Mouse (Mus musculus) megakaryocyte, embryonic 14.5 days (primary cell): Measurements from ENCODE around the gene Ryr1. TPM values are rescaled to one million over a fixed set of nuclear protein-coding genes. Genes with fewer than 3 reads are reported as not detected.
A peak's percentile ranks its signal among the peaks of the same experiment; 100 is the strongest.

Experiments
- H3K27me3 ChIP-seq: replicated peaks from 2 replicates; pipeline ENCODE3; 2012; ENCODE audit warnings: inconsistent platforms
- H3K36me3 ChIP-seq: replicated peaks from 2 replicates; pipeline ENCODE3; 2012; ENCODE audit warnings: low read length, inconsistent platforms, mixed read lengths
- H3K4me1 ChIP-seq: 2 replicates; pipeline ENCODE4 v1.6.1; 2012; ENCODE audit warnings: inconsistent platforms
- H3K4me3 ChIP-seq: replicated peaks from 2 replicates; pipeline ENCODE3; 2012; ENCODE audit warnings: moderate library complexity, mild to moderate bottlenecking, inconsistent platforms
- H3K9me3 ChIP-seq: 2 replicates; pipeline ENCODE4 v1.6.1; 2012; ENCODE audit warnings: inconsistent platforms
- FLI1 ChIP-seq: IDR thresholded peaks from 2 replicates; pipeline ENCODE4 v1.6.1; 2012; ENCODE audit warnings: low read length, inconsistent platforms, mixed read lengths
- GATA1 ChIP-seq: IDR thresholded peaks from 3 replicates; pipeline ENCODE4 v1.6.1; 2012; ENCODE audit warnings: mixed read lengths, low read length, inconsistent platforms, borderline replicate concordance
- polyA plus RNA-seq: library from polyadenylated mRNA; stranded (reverse); fragments of >175 nt; gene quantifications from 2 replicates; pipeline ENCODE4 v1.2.3, GENCODE M21; 2012; ENCODE audit warnings: low replicate concordance; ENCODE audit not compliant: insufficient read depth

Ryr1 gene
- polyA plus RNA-seq, 1 experiment, result 0.12 TPM

DNA sequence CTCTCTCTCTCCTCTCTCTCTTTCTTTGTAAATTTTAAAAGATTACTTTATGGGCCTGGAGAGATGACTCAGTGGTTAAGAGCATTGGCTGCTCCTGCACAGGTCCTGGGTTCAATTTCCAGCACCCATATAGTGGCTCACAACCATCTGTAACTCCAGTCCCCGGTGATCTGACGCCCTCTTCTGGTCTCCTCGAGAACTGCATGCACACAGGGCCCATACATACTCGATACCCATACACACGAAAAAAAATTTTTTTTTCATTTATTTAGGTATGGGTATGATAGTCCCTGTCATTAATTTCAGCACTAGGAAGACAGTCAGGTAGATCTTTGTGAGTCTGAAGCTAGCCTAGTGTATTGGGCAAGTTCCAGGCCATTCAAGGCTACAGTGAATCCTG, 83.8 kb downstream of the Ryr1 start:
- Histone ChIP-seq H3K36me3 (no peaks in the 10 kb centered on the region), H3K4me3 (no peak overlapping the region), H3K27me3 (peaks cover 8% of the 10 kb centered on the region), H3K9me3 (peaks cover under 1% of the 10 kb centered on the region; the same call in 1 of the 2 replicates), H3K4me1 (peaks cover 35% of the 10 kb centered on the region)
- no peak for TF ChIP-seq FLI1
- TF ChIP-seq GATA1, result no peak

GRCm38 (mm10) chr7:29039985-29040661, 84.9 kb downstream of the Ryr1 start:
- Histone ChIP-seq H3K36me3 (no peaks in the 10 kb centered on the region), H3K4me1 (peaks cover 29% of the 10 kb centered on the region), H3K4me3 (peak overlapping the region; percentile 91), H3K9me3 (peaks cover 10% of the 10 kb centered on the region), H3K27me3 (peaks cover 6% of the 10 kb centered on the region)
- TF ChIP-seq FLI1 (no peak), GATA1 (no peak)

DNA sequence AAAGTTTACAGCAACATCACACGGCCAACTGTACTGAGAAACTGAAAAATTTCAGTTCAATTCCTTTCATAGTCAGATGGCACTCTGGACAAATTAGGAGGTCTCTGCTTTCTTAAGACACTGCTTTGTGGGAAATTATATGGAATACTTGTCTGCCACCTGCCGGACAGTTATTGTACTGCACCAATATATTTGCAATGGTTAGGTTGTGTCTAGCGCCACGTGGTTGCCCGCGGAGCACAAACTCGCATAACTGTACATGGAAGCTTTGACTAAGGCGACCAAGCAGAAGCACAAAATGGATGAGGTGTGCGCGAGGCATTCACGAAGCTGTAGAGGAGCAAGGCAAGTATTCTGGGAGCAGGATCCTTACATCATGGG, 85.4 kb downstream of the Ryr1 start:
- TF ChIP-seq FLI1 (no peak), GATA1 (no peak)
- Histone ChIP-seq H3K4me3 (peak overlapping the region; percentile 91), H3K36me3 (no peaks in the 10 kb centered on the region), H3K4me1 (peaks cover 29% of the 10 kb centered on the region), H3K27me3 (peaks cover 4% of the 10 kb centered on the region), H3K9me3 (peaks cover 10% of the 10 kb centered on the region)

DNA sequence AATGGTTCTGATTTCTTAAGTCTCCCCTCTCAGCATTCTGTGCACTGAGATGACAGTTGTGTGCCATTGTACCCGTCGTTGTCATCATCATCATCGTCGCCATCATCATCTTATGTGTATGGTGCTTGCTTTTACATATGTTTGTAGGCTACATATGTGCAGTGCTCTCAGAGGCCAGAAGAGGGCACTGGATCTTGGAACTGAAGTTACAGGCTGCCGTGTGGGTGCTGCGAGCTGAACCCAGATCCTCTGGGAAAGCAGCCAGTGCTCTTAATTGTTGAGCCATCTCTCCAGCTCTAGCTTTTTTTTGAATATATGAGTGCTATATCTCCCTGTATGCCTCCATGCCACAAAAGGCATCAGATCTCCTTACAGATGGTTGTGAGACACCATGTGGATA, 87.7 kb downstream of the Ryr1 start:
- peaks cover 2% of the 10 kb centered on the region for H3K27me3 ChIP-seq

GRCm38 (mm10) chr7:29032685-29033084, 92.3 kb downstream of the Ryr1 start:
- Histone ChIP-seq H3K27me3 (no peaks in the 10 kb centered on the region), H3K36me3 (no peaks in the 10 kb centered on the region), H3K4me1 (peaks cover 37% of the 10 kb centered on the region), H3K4me3 (no peak overlapping the region), H3K9me3 (peaks cover 10% of the 10 kb centered on the region)
- TF ChIP-seq FLI1, result no peak
- TF ChIP-seq GATA1, result no peak

More for the DNA sequence above, 87.7 kb downstream of the Ryr1 start:
- TF ChIP-seq GATA1 (no peak), FLI1 (no peak)
- Histone ChIP-seq H3K4me3 (no peak overlapping the region), H3K9me3 (peaks cover 10% of the 10 kb centered on the region), H3K4me1 (peaks cover 17% of the 10 kb centered on the region), H3K36me3 (no peaks in the 10 kb centered on the region)

DNA sequence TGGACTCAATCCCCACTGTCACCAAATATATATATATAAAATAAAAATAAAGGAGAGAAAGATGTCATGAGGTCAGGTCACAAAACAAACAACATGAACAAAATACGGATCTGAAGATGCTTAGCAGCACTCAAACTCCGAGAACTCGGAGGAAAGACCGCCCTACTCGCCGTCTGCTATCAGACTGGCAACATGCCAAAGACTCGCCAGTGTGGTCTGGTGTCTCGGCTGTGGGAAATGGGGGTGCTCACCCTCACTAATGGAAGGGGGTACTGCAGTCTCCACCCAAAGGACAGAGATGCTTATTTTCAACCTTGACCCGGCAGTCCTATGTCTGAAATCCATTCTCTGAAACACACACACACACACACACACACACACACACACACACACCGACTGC, 93.3 kb downstream of the Ryr1 start:
- TF ChIP-seq GATA1 (no peak), FLI1 (no peak)
- Histone ChIP-seq H3K4me1 (peaks cover 39% of the 10 kb centered on the region), H3K9me3 (peaks cover 10% of the 10 kb centered on the region), H3K4me3 (no peak overlapping the region), H3K27me3 (no peaks in the 10 kb centered on the region), H3K36me3 (no peaks in the 10 kb centered on the region)

GRCm38 (mm10) chr7:29029690-29030656, 95.0 kb downstream of the Ryr1 start:
- Histone ChIP-seq H3K4me1 (peaks cover 56% of the 10 kb centered on the region), H3K27me3 (no peaks in the 10 kb centered on the region), H3K36me3 (no peaks in the 10 kb centered on the region), H3K9me3 (no peaks in the 10 kb centered on the region; the same call in 1 of the 2 replicates), H3K4me3 (peak overlapping the region; percentile 16)
- TF ChIP-seq GATA1 (no peak; the same call in 2 of the 3 replicates), FLI1 (no peak)

DNA sequence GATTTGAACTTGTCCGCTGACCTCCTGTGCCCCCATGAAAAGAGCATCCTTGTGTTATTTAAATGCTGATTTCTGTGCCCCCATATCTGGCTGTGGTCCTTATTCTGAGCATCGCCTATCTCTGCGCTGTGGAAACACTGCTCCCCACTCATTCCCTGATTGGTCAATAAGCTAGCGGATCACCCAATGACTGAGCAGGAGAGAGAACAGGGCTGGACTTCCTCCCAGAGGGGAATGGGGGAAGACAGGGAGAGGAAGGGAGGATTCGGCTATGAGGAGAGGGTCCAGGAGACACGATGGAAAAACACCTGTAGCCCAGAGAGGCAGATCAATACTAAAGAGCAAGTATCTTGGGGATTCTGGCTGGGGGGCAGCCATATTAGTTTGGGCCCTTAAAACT, 96.2 kb downstream of the Ryr1 start:
- H3K4me3 ChIP-seq, result no peak overlapping the region
- peaks cover 64% of the 10 kb centered on the region for H3K4me1 ChIP-seq
- H3K36me3 ChIP-seq, result no peaks in the 10 kb centered on the region
- TF ChIP-seq GATA1 (no peak), FLI1 (no peak)
- no peaks in the 10 kb centered on the region for H3K27me3 ChIP-seq
- H3K9me3 ChIP-seq, result no peaks in the 10 kb centered on the region; the same call in 1 of the 2 replicates

DNA sequence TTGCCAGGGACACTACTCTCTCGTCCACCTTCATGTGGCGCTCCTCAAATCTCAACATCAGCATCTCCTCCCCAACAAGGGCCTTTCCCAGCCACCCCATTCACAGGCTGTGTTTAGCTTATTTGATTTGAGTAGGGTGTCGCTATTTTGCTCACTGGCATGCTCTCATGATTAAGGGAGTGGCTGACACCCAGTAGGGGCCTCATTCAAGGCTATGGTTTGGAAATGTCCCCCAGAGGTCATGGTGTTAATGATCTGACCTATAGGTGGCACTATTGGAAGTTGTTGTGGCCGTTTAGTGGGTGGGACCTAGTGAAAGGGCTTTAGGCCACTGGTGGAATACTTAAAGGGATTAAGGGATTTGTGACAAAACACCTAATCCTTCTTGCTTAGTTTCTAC, 98.2 kb downstream of the Ryr1 start:
- Histone ChIP-seq H3K4me3 (no peak overlapping the region), H3K4me1 (peaks cover 73% of the 10 kb centered on the region), H3K9me3 (no peaks in the 10 kb centered on the region; the same call in 1 of the 2 replicates), H3K27me3 (peaks cover 14% of the 10 kb centered on the region), H3K36me3 (no peaks in the 10 kb centered on the region)
- TF ChIP-seq FLI1 (no peak), GATA1 (no peak)

DNA sequence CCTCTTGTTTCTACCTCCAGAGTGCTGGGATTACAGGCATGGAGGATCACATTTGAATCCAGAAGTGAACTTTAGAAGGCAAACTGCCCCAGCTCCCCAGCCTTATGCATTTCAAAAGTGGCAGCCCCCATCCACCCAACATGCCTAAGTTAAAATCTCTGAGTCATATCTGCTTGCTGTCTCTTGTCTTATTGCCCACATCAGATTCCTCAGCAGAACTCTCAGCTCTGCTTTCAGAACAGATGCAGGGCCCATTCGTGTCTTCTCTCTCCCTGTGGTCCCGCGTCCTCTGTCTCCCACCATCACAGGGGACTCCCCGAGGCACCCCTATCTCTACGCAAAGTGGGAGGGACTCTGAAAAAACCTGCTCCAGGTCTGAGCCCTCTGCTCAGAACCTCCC, 98.8 kb downstream of the Ryr1 start:
- Histone ChIP-seq H3K36me3 (no peaks in the 10 kb centered on the region), H3K4me3 (no peak overlapping the region), H3K9me3 (peaks cover 3% of the 10 kb centered on the region), H3K27me3 (peaks cover 16% of the 10 kb centered on the region), H3K4me1 (peaks cover 66% of the 10 kb centered on the region)
- TF ChIP-seq FLI1 (no peak), GATA1 (no peak)
